Mouse (Mus musculus): ENCODE measurements around the gene Barhl1. TPM values are rescaled to one million over a fixed set of nuclear protein-coding genes. Genes with fewer than 3 reads are reported as not detected.
A peak's percentile ranks its signal among the peaks of the same experiment; 100 is the strongest.

Barhl1 gene
- total RNA-seq, 2 experiments from 2014 or later, result not detected

- intact Hi-C loops (cut with DNase I), result no loop called here
Measured at GRCm38 (mm10) chr2:28912039-28912700, 4.3 kb downstream of the Barhl1 start.

GRCm38 (mm10) chr2:28911331-28912038, 5.0 kb downstream of the Barhl1 start:
- DNase-seq, result no peak
- intact Hi-C loops (cut with DNase I), result no loop called here

More at GRCm38 (mm10) chr2:28912039-28912700, 4.3 kb downstream of the Barhl1 start:
- DNase-seq, result no peak

- intact Hi-C loops (cut with DNase I), result no loop called here
Measured at GRCm38 (mm10) chr2:28910877-28911276, 5.6 kb downstream of the Barhl1 start.

GRCm38 (mm10) chr2:28909818-28910710, 6.4 kb downstream of the Barhl1 start:
- DNase-seq, result no peak
- intact Hi-C loops (cut with DNase I), result no loop called here

More at GRCm38 (mm10) chr2:28910877-28911276, 5.6 kb downstream of the Barhl1 start:
- DNase-seq, result no peak

GRCm38 (mm10) chr2:28909186-28909817, 7.2 kb downstream of the Barhl1 start:
- no peak for DNase-seq
- intact Hi-C loops (cut with DNase I), result no loop called here

- DNase-seq, result peak in 1 of 2 experiments; percentile 11
- intact Hi-C loops (cut with DNase I), result no loop called here
Measured at GRCm38 (mm10) chr2:28908389-28909153, 7.9 kb downstream of the Barhl1 start.

- no peak for DNase-seq
- intact Hi-C loops (cut with DNase I), result no loop called here
Measured at GRCm38 (mm10) chr2:28907691-28908388, 8.6 kb downstream of the Barhl1 start.

- no peak for DNase-seq
- intact Hi-C loops (cut with DNase I), result no loop called here
Measured at GRCm38 (mm10) chr2:28905561-28905960, 10.9 kb downstream of the Barhl1 start.

- intact Hi-C loops (cut with DNase I), result no loop called here
- DNase-seq, result no peak
Measured at GRCm38 (mm10) chr2:28904786-28905185, 11.7 kb downstream of the Barhl1 start.

- no peak for DNase-seq
- intact Hi-C loops (cut with DNase I), result no loop called here
Measured at GRCm38 (mm10) chr2:28903871-28904270, 12.6 kb downstream of the Barhl1 start.

GRCm38 (mm10) chr2:28902291-28902690, 14.2 kb downstream of the Barhl1 start:
- intact Hi-C loops (cut with DNase I), result no loop called here
- no peak for DNase-seq

GRCm38 (mm10) chr2:28897340-28897899, 19.0 kb downstream of the Barhl1 start:
- DNase-seq, result no peak
- intact Hi-C loops (cut with DNase I), result no loop called here

GRCm38 (mm10) chr2:28895876-28896275, 20.6 kb downstream of the Barhl1 start:
- no peak for DNase-seq
- intact Hi-C loops (cut with DNase I), result no loop called here

GRCm38 (mm10) chr2:28893526-28893925, 22.9 kb downstream of the Barhl1 start:
- intact Hi-C loops (cut with DNase I), result no loop called here

GRCm38 (mm10) chr2:28892796-28893195, 23.7 kb downstream of the Barhl1 start:
- intact Hi-C loops (cut with DNase I), result no loop called here
- DNase-seq, result no peak

More at GRCm38 (mm10) chr2:28893526-28893925, 22.9 kb downstream of the Barhl1 start:
- no peak for DNase-seq

GRCm38 (mm10) chr2:28884914-28885313, 31.6 kb downstream of the Barhl1 start:
- DNase-seq, result no peak
- intact Hi-C loops (cut with DNase I), result no loop called here

- DNase-seq, result peak; percentile 9 to 26
- intact Hi-C loops (cut with DNase I), result no loop called here
Measured at GRCm38 (mm10) chr2:28882826-28883485, 33.5 kb downstream of the Barhl1 start.

GRCm38 (mm10) chr2:28882047-28882446, 34.4 kb downstream of the Barhl1 start:
- intact Hi-C loops (cut with DNase I), result no loop called here
- DNase-seq, result no peak
